Mouse (Mus musculus) olfactory bulb, adult 2 months (tissue): ENCODE measurements around the gene Herc2.

Source experiments
- CTCF ChIP-seq: fragments of 200-500 bp; IDR thresholded peaks from 2 replicates; pipeline ENCODE4 v1.5.1; 2012; ENCODE audit warnings: low read depth, mild to moderate bottlenecking, low read length, moderate library complexity; ENCODE audit not compliant: insufficient read depth
- POLR2A ChIP-seq: fragments of 200-500 bp; IDR thresholded peaks from 2 replicates; pipeline ENCODE4 v1.6.1; 2012; ENCODE audit warnings: mild to moderate bottlenecking, low read depth, low read length, moderate library complexity; ENCODE audit not compliant: insufficient read depth

DNA sequence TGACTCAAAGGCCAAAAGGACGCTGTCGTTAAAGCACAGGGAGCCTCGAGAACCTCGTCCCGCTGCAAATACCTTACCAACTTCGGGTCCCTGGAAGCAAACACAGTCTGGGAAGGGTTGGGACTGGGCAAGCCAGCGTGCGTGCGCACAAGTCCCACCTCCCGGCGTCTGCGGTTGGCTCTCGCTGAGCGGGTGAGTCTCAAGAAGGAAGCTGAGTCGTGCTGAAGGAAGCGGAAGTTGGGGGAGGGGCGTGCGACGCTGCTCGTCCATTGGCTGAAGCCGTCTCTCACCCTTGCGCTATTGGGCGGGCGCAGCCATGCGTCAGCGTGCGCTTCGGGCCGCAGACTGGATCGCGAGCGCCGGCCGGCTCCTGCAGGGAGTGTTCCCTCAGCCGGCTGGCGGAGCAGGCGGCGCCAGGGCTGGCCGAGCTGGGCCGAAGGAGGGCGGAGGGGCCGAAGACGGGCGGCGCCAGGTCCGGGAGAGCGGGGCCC, at the start of gene Herc2:
- TF ChIP-seq CTCF (no peak), POLR2A (peak; percentile 89)
